20 mouse cellular contexts compared by ENCODE assay signal in the genomic region with DNA sequence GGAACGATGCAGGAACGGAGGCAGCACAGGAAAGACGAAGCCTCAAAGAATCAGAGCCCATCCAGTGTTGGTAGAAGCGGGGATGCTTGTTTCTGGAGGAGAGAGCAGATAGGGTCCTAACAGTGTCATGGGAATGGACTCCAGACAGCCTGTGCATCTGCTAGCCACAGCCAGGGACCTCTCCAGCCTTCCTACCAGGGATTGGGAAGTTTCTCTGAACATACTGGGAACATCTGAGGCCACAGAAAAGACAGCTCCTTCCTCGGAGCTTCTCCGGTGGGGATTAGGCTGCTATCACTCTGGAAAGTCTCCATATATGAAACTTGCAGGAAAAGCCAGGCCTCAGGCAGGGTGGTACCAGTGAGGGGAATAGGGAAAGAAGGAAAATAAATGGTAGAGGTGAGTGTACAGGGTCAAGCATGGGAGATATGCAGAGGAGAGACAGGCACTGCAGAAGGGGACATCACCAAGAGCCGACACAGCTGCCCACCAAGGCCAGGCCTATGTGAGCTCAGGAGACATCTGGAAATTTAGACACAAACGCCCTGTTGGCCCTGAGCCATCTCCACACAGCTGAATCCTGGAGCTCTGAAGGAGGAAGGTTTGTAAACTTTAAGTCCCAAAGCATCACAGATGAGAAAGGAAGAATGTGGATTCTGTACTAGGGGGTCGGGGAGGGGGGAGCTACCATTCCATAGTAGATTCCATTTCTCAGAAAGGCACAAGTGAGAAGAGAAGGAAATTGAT.
A peak's percentile ranks its signal among the peaks of the same experiment; 100 is the strongest.
DNase-seq lines count a peak whose midpoint lies in the region; ATAC-seq and TF ChIP-seq lines count a peak whose summit lies in the region.
"Had no signal": no experiment of that assay in that cellular context is flagged by ENCODE, and none has a peak within 500 bp of the region (broad histone marks: within the 10 kb centered on the region; RNA-seq: fewer than 3 reads in every experiment).

No protein-coding gene starts in this region.

- H3K4me1 ChIP-seq in heart, embryonic 12.5 days (replicated peaks) = peaks cover 48% of the 10 kb centered on the region
- H3K4me1 ChIP-seq in embryonic facial prominence, embryonic 14.5 days (ENCODE audit: control insufficient read depth, insufficient read depth, low read length) = peaks cover 35% of the 10 kb centered on the region
- peaks cover 34% of the 10 kb centered on the region for H3K4me1 ChIP-seq in limb, embryonic 14.5 days (ENCODE audit: control insufficient read depth, insufficient read depth, low read length)

- no peak for TF ChIP-seq POLR2A in limb, embryonic 14.5 days (IDR thresholded peaks at IDR 0.05; ENCODE audit: borderline replicate concordance, extremely low read depth, insufficient read depth, insufficient read length)

- no peak overlapping the region for H3K27ac ChIP-seq in heart, embryonic 12.5 days (ENCODE audit: poor library complexity, severe bottlenecking)
- no peak overlapping the region; the same call in 1 of the 2 replicates for H3K27ac ChIP-seq in embryonic facial prominence, embryonic 14.5 days (replicated peaks; ENCODE audit: low read depth, low read length)
- peak overlapping the region; percentile 43; the same call in 1 of the 2 replicates for H3K27ac ChIP-seq in limb, embryonic 14.5 days (replicated peaks; ENCODE audit: low read depth, low read length)
- H3K27ac ChIP-seq: embryonic facial prominence, embryonic 15.5 days; forebrain, embryonic 12.5 days; liver, embryonic 15.5 days; neural tube, embryonic 15.5 days had no signal

- no peaks in the 10 kb centered on the region for H3K9me3 ChIP-seq in heart, embryonic 12.5 days (replicated peaks)
- no peaks in the 10 kb centered on the region for H3K9me3 ChIP-seq in embryonic facial prominence, embryonic 14.5 days (ENCODE audit: control insufficient read depth, low read length)
- H3K9me3 ChIP-seq in limb, embryonic 14.5 days (ENCODE audit: control insufficient read depth, low read length) = no peaks in the 10 kb centered on the region
- H3K9me3 ChIP-seq: embryonic facial prominence, embryonic 15.5 days; forebrain, embryonic 12.5 days; G1E; liver, embryonic 15.5 days; neural tube, embryonic 15.5 days had no signal

- DNase-seq in heart, adult 9 months (ENCODE audit: low spot score in 2 of 2) = no peak
- peak; percentile 50 for DNase-seq in 3T3-L1 (ENCODE audit: low read depth, low spot score)
- DNase-seq in embryonic facial prominence, embryonic 14.5 days (ENCODE audit: low spot score) = peak; percentile 86
- peak; percentile 70 for DNase-seq in limb, embryonic 14.5 days (ENCODE audit: low spot score)
- DNase-seq in layer of hippocampus, postnatal 25 days (ENCODE audit: extremely low spot score in 1 of 2, low spot score in 1 of 2) = no peak
- no peak for DNase-seq in thymus, postnatal 4 days
- DNase-seq: adrenal gland, adult 8-10 months; cerebellum, adult 11-12 months; kidney, postnatal 14 days; layer of hippocampus, postnatal 36 days; retina, postnatal 1 day; thymus, postnatal 36 days had no signal

- no peak overlapping the region for H3K4me3 ChIP-seq in heart, embryonic 12.5 days
- H3K4me3 ChIP-seq in embryonic facial prominence, embryonic 14.5 days (ENCODE audit: low read depth, low read length) = no peak overlapping the region
- H3K4me3 ChIP-seq in limb, embryonic 14.5 days (replicated peaks; ENCODE audit: low read length) = no peak overlapping the region
- H3K4me3 ChIP-seq: embryonic facial prominence, embryonic 15.5 days; forebrain, embryonic 12.5 days; liver, embryonic 15.5 days; neural tube, embryonic 15.5 days had no signal

- H3K27me3 ChIP-seq in heart, embryonic 12.5 days (replicated peaks) = 0 out of 2 replicates have a peak, but pooled peaks cover 4% of the 10 kb centered on the region
- H3K27me3 ChIP-seq in embryonic facial prominence, embryonic 14.5 days (replicated peaks; ENCODE audit: control insufficient read depth, insufficient read depth, low read length) = no peaks in the 10 kb centered on the region
- no peaks in the 10 kb centered on the region for H3K27me3 ChIP-seq in limb, embryonic 14.5 days (ENCODE audit: control insufficient read depth, insufficient read depth, low read length)
- H3K27me3 ChIP-seq: embryonic facial prominence, embryonic 15.5 days had no signal

- H3K9ac ChIP-seq in heart, embryonic 12.5 days = 0 out of 2 replicates have a peak overlapping the region, but pooled peaks have one; percentile 15
- no peak overlapping the region for H3K9ac ChIP-seq in embryonic facial prominence, embryonic 14.5 days (ENCODE audit: low read depth, low read length)
- H3K9ac ChIP-seq in limb, embryonic 14.5 days (ENCODE audit: low read depth, low read length, severe bottlenecking) = no peak overlapping the region
- H3K9ac ChIP-seq: embryonic facial prominence, embryonic 15.5 days; forebrain, embryonic 12.5 days; liver, embryonic 15.5 days; neural tube, embryonic 15.5 days had no signal

- H3K36me3 ChIP-seq in heart, embryonic 12.5 days = no peaks in the 10 kb centered on the region
- no peaks in the 10 kb centered on the region for H3K36me3 ChIP-seq in embryonic facial prominence, embryonic 14.5 days (ENCODE audit: control insufficient read depth, insufficient read depth, low read length)
- H3K36me3 ChIP-seq in limb, embryonic 14.5 days (ENCODE audit: control insufficient read depth, insufficient read depth, low read length) = no peaks in the 10 kb centered on the region
- H3K36me3 ChIP-seq: embryonic facial prominence, embryonic 15.5 days; forebrain, embryonic 12.5 days; G1E; liver, embryonic 15.5 days; neural tube, embryonic 15.5 days had no signal

- WGBS in heart, embryonic 12.5 days = 65% methylated on average over 9 of the region's 9 CpGs
- WGBS in embryonic facial prominence, embryonic 14.5 days = 63% methylated on average over 9 of the region's 9 CpGs
- WGBS in limb, embryonic 14.5 days = 58% methylated on average over 9 of the region's 9 CpGs

- H3K4me2 ChIP-seq in heart, embryonic 12.5 days = no peak overlapping the region
- H3K4me2 ChIP-seq in embryonic facial prominence, embryonic 14.5 days (ENCODE audit: low read depth, low read length) = no peak overlapping the region
- H3K4me2 ChIP-seq in limb, embryonic 14.5 days (replicated peaks; ENCODE audit: low read depth, low read length, severe bottlenecking) = no peak overlapping the region
- H3K4me2 ChIP-seq: embryonic facial prominence, embryonic 15.5 days; forebrain, embryonic 12.5 days; liver, embryonic 15.5 days; midbrain, embryonic 11.5 days; neural tube, embryonic 15.5 days had no signal

- no peak for ATAC-seq in heart, embryonic 12.5 days (ENCODE audit: insufficient number of reproducible peaks, low FRiP score)
- ATAC-seq in embryonic facial prominence, embryonic 14.5 days (ENCODE audit: low read depth) = 0 out of 2 replicates have a peak, but pooled peaks have one; percentile 24
- ATAC-seq in limb, embryonic 14.5 days (ENCODE audit: low FRiP score, low read depth) = 0 out of 2 replicates have a peak, but pooled peaks have one; percentile 3
- ATAC-seq: inflammation-experienced regulatory T-cells, adult 6 months had no signal

Comparison
In these comparisons a context has a peak if more than half of its experiments do, and no peak if none do; other contexts are left out.
1. DNase-seq: peak in 3T3-L1 (single experiment), embryonic facial prominence, embryonic 14.5 days (single experiment) and limb, embryonic 14.5 days (single experiment); none in heart, adult 9 months (0 of 2), layer of hippocampus, postnatal 25 days (0 of 2) and thymus, postnatal 4 days (single experiment).